Mouse (Mus musculus): ENCODE results near the gene Dpp8.

GRCm38 (mm10) chr9:64985807-64986206, 46.4 kb upstream of the Dpp8 start:
- no peak for TF ChIP-seq POLR2A (IDR thresholded peaks at IDR 0.05; ENCODE audit: borderline replicate concordance, extremely low read depth, low read depth, low read length)
- no peak for TF ChIP-seq CTCF (IDR thresholded peaks at IDR 0.05; ENCODE audit: insufficient read depth, low read length)
